Mouse (Mus musculus) erythroblast, embryonic 14.5 days (primary cell): ENCODE measurements around the gene Cog5.

Experiments
- GATA1 ChIP-seq: IDR thresholded peaks from 2 replicates; pipeline ENCODE4 v1.6.1; 2012; ENCODE audit warnings: low read length, inconsistent platforms, mixed read lengths
- TAL1 ChIP-seq: IDR thresholded peaks from 3 replicates; pipeline ENCODE4 v1.6.1; 2012; ENCODE audit warnings: low read length, inconsistent platforms, mixed read lengths

- TF ChIP-seq GATA1 (no peak), TAL1 (no peak)
These were observed 242.3 kb downstream of the Cog5 start for GRCm38 (mm10) chr12:31896986-31897385.
